Mouse (Mus musculus) CD8-positive naive resting alpha-beta T cell, adult 2 months (primary cell): ENCODE results near the gene Apex2.

Experiments used
- DNase-seq, 2 experiments: peaks; one replicate each; pipeline ENCODE4 v3.0.0; 2022; ENCODE audit warnings: low read depth in 2 of 2, low spot score in 2 of 2

The Apex2 gene

GRCm38 (mm10) chrX:150589696-150590095 lies at the start of gene Apex2:
Gene Apex2 (minus strand): TSS chrX:150589868.
- no peak for DNase-seq

DNA sequence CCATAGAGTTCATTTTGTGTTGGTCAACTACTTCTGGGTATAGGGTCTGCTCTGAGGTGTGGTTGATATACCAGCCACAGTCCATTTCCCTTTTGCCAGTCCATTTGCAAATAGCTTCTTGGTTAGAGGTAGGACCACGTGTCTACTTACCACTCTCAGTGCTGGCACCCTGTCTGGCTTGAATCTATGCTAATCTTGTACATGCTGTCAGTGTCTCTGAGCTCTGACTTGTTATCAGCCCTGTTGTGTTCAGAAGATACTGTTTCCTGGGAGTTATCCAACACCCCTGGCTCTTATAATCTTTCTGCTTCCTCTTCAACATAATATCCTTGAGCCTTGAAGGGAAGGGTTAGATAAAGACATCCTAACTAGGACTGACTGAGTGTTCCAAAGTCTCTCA lies 46.8 kb upstream of the Apex2 start:
- no peak for DNase-seq

- no peak for DNase-seq
These were observed 9.2 kb upstream of the Apex2 start for GRCm38 (mm10) chrX:150598882-150599281.

DNA sequence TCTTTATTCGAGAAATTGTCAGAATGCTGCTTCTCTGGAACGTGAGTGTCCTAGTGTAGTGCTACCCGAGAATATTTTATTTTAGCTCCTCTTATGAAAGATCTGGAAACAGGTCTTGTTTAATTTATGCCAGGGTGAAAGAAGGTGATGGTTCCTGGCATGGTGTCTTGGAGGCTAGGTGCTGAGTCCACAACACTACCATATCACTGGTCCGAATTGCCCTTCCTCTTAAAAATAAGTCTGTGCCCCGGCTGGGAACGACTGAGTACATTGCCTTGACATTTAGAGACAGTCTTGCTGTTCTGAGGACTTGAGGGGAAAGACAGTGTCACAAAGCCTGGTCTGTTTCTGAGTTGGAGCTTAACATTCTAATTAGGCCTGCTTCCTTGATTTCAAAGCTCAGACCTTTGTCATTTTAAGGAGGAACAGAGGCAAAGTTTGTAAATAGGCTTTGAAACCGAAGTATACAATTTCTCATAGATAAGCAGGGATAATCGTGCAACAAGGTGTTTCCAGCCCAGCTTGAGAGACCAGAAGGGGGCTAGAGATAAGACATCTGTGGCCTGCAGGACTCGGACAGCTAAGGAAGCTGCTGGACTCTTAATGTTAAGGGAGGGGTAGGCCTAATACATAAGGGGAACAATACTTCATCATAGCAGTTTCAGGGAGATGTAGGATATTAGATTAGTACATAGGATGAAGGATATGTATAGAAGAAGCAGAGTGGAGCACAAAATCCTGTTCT lies 5.5 kb upstream of the Apex2 start:
- DNase-seq: no peak

GRCm38 (mm10) chrX:150594176-150594575 lies 4.5 kb upstream of the Apex2 start:
- no peak for DNase-seq

DNA sequence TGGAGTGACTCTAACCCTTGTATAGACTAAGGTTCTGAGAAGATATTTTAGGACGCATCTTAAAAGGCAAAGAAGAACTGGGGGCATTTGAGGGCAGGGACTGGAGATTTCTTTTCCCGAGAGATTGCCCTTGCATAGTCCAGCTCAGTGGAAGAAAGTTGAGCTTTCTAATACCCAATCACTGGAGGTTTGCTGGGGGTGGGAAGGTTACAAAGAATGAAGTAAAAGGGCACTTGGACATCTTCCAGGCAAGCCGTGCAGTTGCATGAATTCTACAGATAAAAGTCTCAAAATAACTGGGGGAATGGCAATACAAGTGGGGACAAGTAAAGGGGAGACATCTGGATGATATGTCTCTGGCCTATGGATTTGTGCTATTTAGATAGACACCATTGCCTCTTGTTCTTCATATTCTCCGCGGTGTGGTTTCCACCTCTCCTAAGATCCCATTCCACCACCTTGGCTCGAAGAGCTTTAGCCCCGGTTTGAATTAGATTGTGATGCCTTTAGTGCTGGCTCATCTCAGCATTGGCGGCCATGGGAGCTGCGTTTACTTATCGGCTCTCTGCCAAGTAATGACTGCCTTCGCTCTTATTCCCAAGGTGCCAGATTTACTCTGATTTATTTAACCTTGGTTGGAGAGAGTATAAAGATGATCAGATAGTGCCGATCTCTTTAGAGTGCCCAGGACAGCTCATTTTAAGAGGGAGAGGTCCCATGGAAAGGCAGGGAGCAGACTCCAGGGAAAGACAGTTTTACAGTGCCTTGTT lies 3.8 kb upstream of the Apex2 start:
- DNase-seq: no peak

GRCm38 (mm10) chrX:150588023-150588764 lies 1.5 kb downstream of the Apex2 start, which contains the start of gene Pfkfb1:
Gene Pfkfb1 (plus strand): TSS chrX:150588229.
- DNase-seq: peak; percentile 43 to 64

- DNase-seq: no peak
These were observed 4.6 kb downstream of the Apex2 start for GRCm38 (mm10) chrX:150585116-150585515.

DNA sequence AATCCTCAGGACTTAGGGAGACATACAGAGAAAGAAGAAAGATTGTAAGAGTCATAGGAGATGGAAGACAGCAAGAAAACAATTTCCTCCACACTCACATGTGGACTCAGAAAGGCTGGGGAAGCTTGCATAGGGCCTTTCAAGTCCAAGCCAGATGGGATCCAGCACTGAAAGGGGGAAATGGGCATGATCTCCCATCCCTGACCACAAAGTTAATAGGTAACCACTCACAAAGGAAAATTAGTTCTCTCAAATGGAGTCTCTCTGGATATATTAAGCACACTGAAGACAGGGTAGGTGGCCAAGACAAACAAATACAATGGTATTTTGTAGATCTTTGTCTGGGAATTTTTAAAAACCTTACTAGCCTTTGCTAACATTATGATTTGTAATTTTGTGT lies 7.7 kb downstream of the Apex2 start:
- no peak for DNase-seq

DNA sequence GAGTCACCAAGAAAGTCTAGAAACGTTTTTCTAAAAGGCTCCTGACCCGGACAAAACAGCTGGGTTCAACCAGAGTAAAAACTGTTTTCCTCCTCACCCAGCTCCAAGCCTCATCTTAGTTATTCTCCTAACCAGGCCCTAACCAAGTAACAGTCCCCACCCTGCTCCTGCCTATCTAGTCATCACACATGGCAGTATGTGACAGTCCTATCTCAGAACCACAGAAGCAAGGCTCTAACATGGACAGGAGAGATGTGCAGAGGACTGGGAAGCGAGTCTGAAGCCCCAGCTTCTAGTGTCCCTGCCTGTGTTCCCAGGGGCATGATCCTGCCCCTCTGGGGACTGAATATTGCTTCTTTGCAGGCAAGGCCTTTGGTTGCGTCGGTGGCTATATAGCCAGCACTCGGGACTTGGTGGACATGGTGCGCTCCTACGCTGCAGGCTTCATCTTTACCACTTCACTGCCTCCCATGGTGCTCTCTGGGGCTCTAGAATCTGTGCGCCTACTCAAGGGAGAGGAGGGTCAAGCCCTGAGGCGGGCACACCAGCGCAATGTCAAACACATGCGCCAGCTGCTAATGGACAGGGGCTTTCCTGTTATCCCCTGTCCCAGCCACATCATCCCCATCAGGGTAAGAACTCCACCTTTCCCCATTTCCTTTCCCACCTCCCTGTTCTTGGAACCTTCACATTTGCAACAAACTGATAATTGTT lies 24.9 kb downstream of the Apex2 start:
- no peak for DNase-seq

- no peak for DNase-seq
These were observed 35.6 kb downstream of the Apex2 start for GRCm38 (mm10) chrX:150554032-150554431.

DNA sequence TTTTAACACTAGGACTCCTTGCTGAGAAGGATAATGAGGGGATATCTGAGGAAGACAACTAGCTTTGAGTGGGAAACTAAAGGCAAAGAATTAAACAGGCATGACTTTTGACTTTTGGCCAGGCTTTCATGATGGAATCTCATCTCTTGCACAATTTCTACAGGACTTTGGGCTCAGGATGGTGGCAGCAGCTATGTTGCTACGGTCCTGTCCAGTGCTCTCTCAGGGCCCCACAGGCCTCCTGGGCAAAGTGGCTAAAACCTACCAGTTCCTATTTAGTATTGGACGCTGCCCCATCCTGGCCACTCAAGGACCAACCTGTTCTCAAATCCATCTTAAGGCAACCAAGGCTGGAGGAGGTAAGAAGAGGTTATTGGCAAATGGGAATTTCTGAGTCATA lies 37.7 kb downstream of the Apex2 start:
- DNase-seq: no peak

GRCm38 (mm10) chrX:150549639-150550038 lies 40.0 kb downstream of the Apex2 start:
- no peak for DNase-seq

DNA sequence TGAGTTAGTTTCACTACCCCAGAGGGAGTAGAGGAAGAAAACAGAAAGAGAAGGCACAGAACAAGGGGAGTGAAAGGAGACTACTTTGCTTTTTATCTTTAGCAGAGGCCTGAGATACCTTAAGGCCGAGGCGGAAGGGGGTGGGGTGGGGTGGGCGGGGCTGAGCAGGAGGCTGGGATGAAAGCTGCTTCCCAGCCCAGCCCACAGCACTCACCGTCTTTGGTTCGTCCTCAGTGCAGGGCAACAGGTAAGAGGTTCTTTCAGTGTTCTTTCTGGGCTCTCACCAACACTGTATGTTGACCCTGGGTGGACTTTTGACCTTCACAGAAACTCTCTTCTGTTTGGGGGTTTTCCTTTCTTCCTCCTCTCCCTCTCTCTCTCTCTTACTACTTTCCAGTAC lies 42.4 kb downstream of the Apex2 start, which contains the start of gene Alas2:
TSS of gene Alas2 (plus strand) at position 137 of the 400 bp plus-strand sequence.
- DNase-seq: no peak

DNA sequence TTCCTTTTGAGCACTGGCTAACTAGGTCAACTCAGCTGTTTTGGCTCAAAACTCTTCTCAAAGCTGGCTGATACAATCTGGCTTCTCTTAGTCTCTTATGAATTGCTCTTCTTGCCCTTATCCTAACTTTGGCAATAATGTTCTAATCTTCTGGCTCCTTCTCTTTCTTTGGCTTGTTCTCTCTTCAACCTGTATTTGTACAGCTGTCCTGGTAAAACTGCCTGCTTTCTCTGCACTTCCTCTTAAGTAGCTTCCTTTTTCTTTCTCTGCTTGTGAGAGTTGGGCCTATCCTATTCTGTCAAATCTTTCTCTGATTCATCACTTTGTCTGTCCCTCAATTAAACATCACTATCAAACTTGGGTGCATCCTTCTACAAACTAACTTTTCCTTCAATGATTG lies 48.0 kb downstream of the Apex2 start:
- DNase-seq: no peak

GRCm38 (mm10) chrX:150540111-150540510 lies 49.6 kb downstream of the Apex2 start:
- DNase-seq: no peak

DNA sequence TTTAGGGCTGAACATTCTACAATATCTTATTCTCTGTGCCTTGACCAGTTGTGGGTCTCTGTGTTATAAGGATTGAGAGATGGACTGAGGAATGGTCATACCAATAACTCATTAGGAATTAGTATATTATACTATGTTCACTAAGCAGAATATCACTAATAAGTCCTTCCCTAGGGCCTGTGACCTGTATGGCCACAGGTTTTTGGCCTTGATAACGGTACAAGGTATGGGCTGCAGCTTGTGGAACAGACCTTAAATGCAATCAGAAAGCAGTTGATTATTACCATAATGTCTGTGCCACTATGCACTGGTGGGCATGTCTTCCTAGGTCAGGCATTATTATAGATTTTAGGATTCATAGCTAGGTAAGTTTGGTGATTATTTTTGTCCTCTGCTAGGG lies 73.2 kb downstream of the Apex2 start:
- DNase-seq: no peak

GRCm38 (mm10) chrX:150516015-150516414 lies 73.7 kb downstream of the Apex2 start:
- DNase-seq: no peak

DNA sequence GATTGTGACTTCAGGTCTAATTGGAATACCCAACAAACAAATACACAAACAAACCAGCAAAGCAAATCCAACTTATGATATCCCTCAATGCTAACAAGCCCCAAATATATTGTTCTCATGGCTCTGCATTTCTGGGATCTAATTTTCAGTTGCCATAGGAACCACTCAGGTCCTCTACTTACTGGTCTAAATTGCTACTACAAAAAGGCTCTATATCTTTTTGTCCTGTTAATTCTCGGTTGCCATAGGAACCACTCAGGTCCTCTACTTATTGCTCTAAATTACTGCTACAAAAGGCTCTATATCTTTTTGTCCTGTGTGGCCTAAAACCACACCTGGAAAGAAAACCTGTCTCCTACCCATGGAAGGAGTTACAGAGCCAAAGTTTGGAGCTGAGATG lies 75.5 kb downstream of the Apex2 start:
- DNase-seq: no peak

GRCm38 (mm10) chrX:150511274-150511673 lies 78.4 kb downstream of the Apex2 start:
- DNase-seq: no peak

DNA sequence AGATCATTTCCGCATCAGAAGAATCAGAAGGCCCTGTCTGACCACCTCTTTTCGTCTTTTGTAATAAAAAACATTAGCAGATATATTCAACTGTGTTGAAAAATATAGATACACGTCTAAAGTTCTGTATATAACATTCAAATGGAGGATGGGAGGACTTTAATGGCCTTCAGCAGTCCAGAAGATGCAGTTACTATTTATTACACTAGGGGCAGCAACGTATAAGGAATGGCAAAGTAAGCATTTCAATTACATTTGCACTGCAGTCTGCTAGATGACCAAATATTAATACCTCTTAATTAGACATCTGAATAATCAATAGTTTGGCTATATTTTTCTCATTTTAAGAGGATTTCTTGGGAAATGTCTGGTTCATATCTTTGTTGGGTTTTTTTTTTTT lies 79.0 kb downstream of the Apex2 start:
- DNase-seq: peak in 1 of 2 experiments; percentile 41
